Mouse (Mus musculus) kidney, postnatal 14 days (tissue): ENCODE results near the gene Ggn.
"Not testable (repeated sequence)": the region's sequence is repeated elsewhere in the genome, so short reads cannot be mapped to it uniquely, and the experiment has no call there.

Experiments
- DNase-seq: peaks from one replicate; pipeline ENCODE4 v3.0.0; 2022; ENCODE audit warnings: mixed read lengths

Ggn gene

DNA sequence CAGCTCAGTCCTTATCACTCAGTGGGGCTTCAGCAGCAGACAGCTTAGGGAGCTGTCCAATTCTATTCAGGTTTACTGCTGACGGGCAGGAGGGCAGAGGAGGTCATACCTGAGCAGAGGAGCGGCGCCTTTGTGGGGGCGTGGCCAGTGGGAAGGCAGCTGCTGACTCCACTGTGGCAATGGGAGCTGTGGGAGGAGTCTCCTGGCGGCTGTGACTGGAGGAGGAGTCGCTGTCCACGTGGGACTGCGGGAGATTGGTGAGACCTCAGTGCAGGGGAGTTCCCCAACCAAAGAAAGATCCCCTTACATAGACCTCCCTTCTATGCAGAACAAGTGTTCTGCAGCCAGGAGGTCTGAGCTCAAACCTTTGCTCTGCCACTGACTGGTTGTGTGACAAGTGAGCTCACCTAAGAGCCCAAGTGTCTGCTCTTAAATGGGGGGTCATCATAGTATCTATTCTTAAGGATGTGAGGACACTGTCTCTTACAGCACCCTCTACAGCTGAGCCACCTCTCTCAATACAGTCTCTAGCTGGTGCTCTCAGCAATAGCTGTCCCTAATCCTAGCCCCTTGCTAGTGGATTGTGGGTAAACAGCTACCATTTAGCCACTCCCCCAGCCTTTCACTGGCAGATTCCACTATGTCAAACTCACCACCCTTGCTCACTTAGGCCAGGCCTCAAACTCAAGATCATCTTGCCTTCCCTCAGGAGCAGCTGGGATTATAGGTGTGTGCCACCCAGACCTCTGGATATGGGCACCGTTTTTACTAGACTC is 7.1 kb upstream of the Ggn start:
- peak; percentile 84 for DNase-seq

DNA sequence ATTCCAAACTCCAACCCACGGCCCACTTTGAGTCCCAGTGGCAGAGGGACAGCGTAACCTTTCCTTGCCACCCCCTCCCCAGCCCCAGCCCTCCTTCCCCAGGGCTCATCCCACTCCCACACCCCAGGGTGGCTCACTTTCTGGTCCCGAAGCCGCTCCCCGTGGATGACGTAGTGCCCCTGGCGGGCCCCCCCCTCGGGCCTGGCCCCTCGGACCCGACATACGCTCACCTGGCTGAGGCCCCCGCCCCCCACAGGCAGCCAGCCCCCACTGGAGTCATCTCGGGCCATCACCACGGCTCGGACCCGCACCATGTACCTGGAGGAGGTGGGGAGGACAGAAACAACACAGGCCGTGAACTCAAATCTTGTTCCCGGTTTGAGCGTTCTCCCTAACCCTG is 2.4 kb upstream of the Ggn start:
- DNase-seq, result no peak

DNA sequence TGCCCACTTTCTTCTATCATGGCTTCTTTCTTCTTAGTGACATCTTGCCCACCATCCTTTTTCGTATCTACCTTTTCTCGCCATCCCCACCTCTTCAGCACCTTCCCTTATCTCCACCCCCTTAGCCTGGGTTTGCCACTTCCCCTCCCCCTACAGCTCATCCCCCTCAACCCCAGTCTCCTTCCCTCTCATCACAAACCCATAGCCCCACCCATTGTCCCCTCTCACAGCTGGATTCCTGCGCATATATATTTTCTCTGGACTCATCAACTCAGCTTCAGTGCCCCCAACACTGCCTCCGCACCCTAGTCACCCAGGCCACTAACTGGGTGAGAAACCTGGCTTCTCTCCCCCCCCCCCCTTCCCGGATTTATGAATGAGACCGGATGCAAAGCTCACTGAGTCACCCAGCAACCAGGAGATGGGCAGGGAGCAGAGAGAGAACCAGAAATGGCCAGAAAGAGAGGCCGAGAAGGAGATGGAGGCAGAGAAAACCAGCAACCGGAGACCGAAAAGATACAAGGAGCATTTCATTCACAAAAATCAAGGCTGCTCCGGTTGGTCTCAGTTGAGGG is 1.8 kb upstream of the Ggn start:
- no peak for DNase-seq

GRCm38 (mm10) chr7:29168791-29169230 is 1.2 kb upstream of the Ggn start:
- no peak for DNase-seq

- peak; percentile 90 for DNase-seq
Measured at GRCm38 (mm10) chr7:29169231-29170065, 562 bp upstream of the Ggn start.

GRCm38 (mm10) chr7:29170755-29171561 is 948 bp downstream of the Ggn start:
- peak; percentile 24 for DNase-seq

GRCm38 (mm10) chr7:29171562-29172097 is 1.6 kb downstream of the Ggn start:
- DNase-seq, result no peak

DNA sequence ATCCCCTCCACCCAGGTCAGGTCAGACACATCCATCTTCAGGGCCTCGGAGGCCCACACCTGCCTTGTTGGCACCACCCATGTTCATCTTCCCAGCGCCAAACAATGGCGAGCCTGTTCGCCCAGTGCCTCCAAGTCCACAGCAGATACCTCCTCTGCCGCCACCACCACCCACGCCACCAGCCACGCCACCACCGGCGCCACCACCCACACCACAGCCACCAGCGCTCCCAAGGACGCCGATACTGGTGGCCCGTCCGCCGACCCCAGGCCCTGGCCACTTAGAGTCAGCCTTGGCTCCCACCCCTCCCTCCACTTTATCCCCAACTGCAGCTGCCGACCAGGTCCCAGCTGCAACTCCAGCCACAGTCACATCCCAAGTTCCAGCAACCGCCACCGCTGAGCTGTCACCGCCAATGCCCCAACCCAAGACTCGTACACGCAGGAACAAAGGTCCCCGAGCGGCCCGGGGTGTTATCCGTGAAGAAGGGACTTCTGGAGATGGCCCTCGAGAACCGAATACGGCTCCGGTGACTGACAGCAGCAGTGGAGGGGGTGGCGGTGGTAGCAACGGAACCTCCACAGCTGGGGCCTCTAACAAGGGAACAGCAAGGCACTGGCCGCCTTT is 2.5 kb downstream of the Ggn start:
- no peak for DNase-seq

DNA sequence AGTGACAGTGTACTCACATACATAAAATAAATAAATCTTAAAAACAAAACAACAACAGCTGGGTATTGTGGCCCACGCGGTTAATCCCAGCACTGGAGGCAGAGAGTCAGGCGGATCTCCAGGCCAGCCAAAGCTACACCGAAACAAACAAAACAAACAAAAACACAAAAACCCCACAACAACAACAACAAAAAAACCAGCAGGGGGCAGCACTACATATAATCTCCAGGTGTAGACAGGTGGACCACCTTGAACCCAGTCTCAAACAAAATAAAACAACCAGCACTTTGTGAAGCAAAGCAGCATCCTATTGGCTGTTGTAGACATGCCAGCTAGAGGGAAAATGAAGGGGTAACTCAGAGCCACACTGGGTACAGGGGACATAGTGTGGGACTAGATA is 8.1 kb downstream of the Ggn start:
- DNase-seq, result no peak

DNA sequence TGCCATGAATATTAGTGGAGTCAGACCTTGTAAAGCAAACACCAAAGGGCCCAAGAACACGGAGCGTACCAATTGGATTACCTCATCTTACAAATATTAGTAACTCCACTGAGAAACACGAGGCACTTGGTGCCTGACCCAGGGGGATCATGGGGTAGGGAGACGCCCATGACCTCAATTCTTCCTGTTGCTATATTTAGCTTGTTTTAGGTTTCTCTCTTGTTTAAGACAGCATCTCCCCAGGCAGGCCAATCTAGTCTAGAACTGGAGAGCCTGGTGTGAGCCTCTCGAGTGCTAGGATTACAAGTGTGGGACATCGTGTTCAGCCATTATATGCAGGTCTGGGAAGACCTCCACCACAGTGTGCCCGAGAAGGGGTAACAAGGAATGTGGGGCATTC is 9.3 kb downstream of the Ggn start:
- DNase-seq, result no peak

- peak; percentile 98 for DNase-seq
Measured at GRCm38 (mm10) chr7:29180077-29180853, 10.3 kb downstream of the Ggn start, which contains the start of gene Psmd8. TSS of gene Psmd8 (minus strand) at chr7:29180701.

GRCm38 (mm10) chr7:29180854-29181236 is 10.8 kb downstream of the Ggn start:
- DNase-seq, result no peak

DNA sequence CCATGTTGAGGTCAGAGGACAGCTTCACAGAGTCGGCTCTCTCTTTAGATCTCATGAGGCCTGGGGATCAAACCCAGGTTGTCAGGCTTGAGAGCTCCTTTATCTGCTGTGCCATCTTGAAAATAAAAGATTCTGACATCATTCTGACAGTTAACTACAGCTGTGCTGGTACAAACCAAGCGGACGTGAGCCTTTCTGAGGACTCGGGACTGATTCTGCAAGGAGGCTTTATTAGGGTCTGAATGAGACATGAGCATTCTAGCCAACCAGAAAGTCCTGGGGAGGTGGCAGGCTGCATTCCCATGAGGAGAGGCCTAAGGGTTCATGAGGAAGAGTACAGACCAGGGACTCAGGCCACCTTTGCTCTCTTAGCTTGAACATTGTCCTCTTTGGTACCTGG is 11.3 kb downstream of the Ggn start:
- not testable (repeated sequence) for DNase-seq

DNA sequence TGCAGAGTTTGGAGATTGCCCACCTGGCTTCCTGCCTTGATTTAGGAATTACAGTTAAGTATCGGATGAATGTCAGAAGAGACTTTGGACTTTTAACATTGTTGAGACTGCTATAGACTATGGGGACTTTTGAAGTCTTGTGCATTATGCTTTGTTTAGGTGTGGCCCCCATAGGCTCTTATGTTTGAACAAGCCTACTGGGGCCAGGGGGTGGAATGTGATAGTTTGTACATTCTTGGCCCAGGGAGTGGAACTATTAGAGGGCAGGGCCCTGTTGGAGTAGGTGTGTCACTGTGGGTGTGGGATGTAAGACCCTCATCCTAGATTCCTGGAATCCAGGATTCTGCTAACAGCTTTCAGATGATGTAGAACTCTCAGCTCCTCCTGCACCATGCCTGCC is 24.2 kb downstream of the Ggn start:
- not testable (repeated sequence) for DNase-seq

GRCm38 (mm10) chr7:29202577-29202976 is 32.6 kb downstream of the Ggn start:
- no peak for DNase-seq

DNA sequence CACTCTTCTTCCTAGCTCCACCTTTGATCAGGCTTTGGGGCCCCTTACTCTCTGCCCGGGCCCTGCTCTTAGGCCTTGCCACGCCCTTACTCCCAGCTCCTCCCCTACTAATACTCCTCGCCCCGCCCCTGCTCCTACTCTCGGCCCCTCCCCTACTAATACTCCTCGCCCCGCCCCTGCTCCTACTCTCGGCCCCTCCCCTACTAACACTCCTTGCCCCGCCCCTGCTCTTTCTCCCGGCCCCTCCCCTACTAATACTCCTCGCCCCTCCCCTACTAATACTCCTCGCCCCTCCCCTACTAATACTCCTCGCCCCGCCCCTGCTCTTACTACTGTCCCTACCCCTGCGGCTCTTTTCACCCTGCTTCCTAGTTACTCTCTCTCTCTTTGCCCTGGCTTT is 41.0 kb downstream of the Ggn start:
- DNase-seq, result not testable (repeated sequence)

GRCm38 (mm10) chr7:29211415-29212198 is 41.6 kb downstream of the Ggn start:
- peak; percentile 89 for DNase-seq

DNA sequence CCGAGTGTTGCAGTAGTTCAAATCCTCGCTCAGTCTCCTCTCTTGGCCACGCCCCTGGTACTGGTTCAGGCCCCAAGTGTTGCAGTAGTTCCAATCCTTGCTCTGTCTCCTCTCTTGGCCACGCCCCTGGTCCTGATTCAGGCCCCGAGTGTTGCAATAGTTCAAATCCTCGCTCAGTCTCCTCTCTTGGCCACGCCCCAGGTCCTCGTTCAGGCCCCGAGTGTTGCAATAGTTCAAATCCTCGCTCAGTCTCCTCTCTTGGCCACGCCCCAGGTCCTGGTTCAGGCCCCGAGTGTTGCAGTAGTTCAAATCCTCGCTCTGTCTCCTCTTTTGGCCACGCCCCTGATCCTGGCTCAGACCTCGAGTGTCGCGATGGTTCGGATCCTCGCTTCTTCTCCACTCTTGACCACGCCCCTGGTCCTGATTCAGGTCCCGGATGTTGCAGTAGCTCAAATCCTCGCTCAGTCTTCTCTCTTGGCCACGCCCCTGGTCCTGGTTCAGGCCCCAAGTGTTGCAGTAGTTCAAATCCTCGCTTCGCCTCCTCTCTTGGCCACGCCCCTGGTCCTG is 42.3 kb downstream of the Ggn start:
- no peak for DNase-seq

GRCm38 (mm10) chr7:29212775-29213560 is 43.0 kb downstream of the Ggn start:
- DNase-seq, result not testable (repeated sequence)
